Mouse (Mus musculus): Measurements from ENCODE around the gene Upb1. TPM values are rescaled to one million over a fixed set of nuclear protein-coding genes. Genes with fewer than 3 reads are reported as not detected.

The Upb1 gene
- polyA plus RNA-seq, 1 experiment from 2014 or later: 0.10 TPM

DNA sequence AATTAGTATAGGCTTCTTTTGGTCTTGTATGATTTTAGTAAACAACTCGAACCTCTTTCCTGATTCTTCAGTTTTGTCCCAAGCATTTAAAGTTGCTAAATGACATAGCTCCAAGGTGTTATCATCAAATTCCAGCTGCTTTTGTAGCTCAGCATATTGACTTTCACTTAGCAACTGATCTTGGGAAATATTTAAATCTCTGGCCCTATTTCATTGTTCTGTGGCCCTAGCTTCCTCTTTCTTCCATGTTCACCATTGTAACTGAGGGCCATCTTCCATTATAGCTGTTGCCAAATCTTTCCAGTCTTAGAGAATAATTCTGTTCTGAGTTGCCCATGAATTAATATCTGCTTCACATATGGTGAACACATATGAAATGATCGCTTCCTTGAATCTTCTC, 89.8 kb downstream of the Upb1 start:
- no peak overlapping the region for H3K27ac ChIP-seq
- H3K9me3 ChIP-seq: no peaks in the 10 kb centered on the region
- no peaks in the 10 kb centered on the region for H3K27me3 ChIP-seq
- H3K9ac ChIP-seq: no peak overlapping the region
- H3K4me2 ChIP-seq: no peak overlapping the region
- H3K4me1 ChIP-seq (replicated peaks): no peaks in the 10 kb centered on the region
- no peaks in the 10 kb centered on the region for H3K36me3 ChIP-seq
- ATAC-seq (ENCODE audit: low FRiP score): no peak
- H3K4me3 ChIP-seq: no peak overlapping the region
- 86% methylated on average over 2 of the region's 2 CpGs for whole genome bisulfite sequencing

Other genes starting within 250 kb of the Upb1 start
- gene Specc1l, start 189.0 kb upstream of the Upb1 start, polyA plus RNA-seq (2015; fragmentation: Nextera tagmentation; extraction: Ambion mirVana): 33.9 and 34.6 TPM in 2 replicates
- 3.1 and 3.9 TPM in 2 replicates for gene Adora2a, start 84.2 kb upstream of the Upb1 start, polyA plus RNA-seq (2015; fragmentation: Nextera tagmentation; extraction: Ambion mirVana)
- 148 and 153 TPM in 2 replicates for gene Snrpd3, start 116.4 kb downstream of the Upb1 start, polyA plus RNA-seq (2015; fragmentation: Nextera tagmentation; extraction: Ambion mirVana)
- gene Gucd1, start 116.9 kb downstream of the Upb1 start, polyA plus RNA-seq (2015; fragmentation: Nextera tagmentation; extraction: Ambion mirVana): 22.3 and 22.9 TPM in 2 replicates
- gene Lrrc75b, start 159.2 kb downstream of the Upb1 start, polyA plus RNA-seq (2015; fragmentation: Nextera tagmentation; extraction: Ambion mirVana): 24.8 and 27.3 TPM in 2 replicates
- gene Ggt1, start 160.5 kb downstream of the Upb1 start, polyA plus RNA-seq (2015; fragmentation: Nextera tagmentation; extraction: Ambion mirVana): 1.2 and 1.8 TPM in 2 replicates
- gene Ggt5, start 188.2 kb downstream of the Upb1 start, polyA plus RNA-seq (2015; fragmentation: Nextera tagmentation; extraction: Ambion mirVana): 1.9 TPM in 2 replicates
- 3.8 and 4.0 TPM in 2 replicates for gene Susd2, start 242.9 kb downstream of the Upb1 start, polyA plus RNA-seq (2015; fragmentation: Nextera tagmentation; extraction: Ambion mirVana)